Mouse (Mus musculus): ENCODE results near the gene Ndrg3. TPM values are rescaled to one million over a fixed set of nuclear protein-coding genes. Genes with fewer than 3 reads are reported as not detected.

The Ndrg3 gene
- polyA plus RNA-seq, 1 experiment from 2014 or later = 133 TPM

- Histone ChIP-seq H3K4me3 (replicated peaks; ENCODE audit: low read length) (no peak overlapping the region), H3K4me1 (replicated peaks; ENCODE audit: control insufficient read depth, insufficient read depth, low read length) (no peaks in the 10 kb centered on the region), H3K9me3 (ENCODE audit: control insufficient read depth, low read length) (0 out of 2 replicates have a peak, but pooled peaks cover 6% of the 10 kb centered on the region), H3K27ac (no peak overlapping the region), H3K36me3 (replicated peaks; ENCODE audit: control insufficient read depth, insufficient read depth) (peaks cover 97% of the 10 kb centered on the region), H3K9ac (no peak overlapping the region), H3K27me3 (ENCODE audit: control insufficient read depth, insufficient read depth, low read length) (no peaks in the 10 kb centered on the region), H3K4me2 (replicated peaks) (no peak overlapping the region)
- DNase-seq (ENCODE audit: low spot score) (no peak), ATAC-seq (ENCODE audit: low FRiP score) (no peak)
- WGBS = 92% methylated on average over 21 of the region's 21 CpGs
Observed at GRCm38 (mm10) chr2:157027106-157028008, 35.5 kb upstream of the Ndrg3 start.

GRCm38 (mm10) chr2:157021156-157021555, 29.3 kb upstream of the Ndrg3 start:
- no peak for ATAC-seq (ENCODE audit: low FRiP score)
- Histone ChIP-seq H3K4me3 (replicated peaks; ENCODE audit: low read length) (no peak overlapping the region), H3K4me2 (replicated peaks) (no peak overlapping the region), H3K4me1 (replicated peaks; ENCODE audit: control insufficient read depth, insufficient read depth, low read length) (no peaks in the 10 kb centered on the region), H3K9me3 (ENCODE audit: control insufficient read depth, low read length) (0 out of 2 replicates have a peak, but pooled peaks cover 6% of the 10 kb centered on the region), H3K36me3 (replicated peaks; ENCODE audit: control insufficient read depth, insufficient read depth) (peaks cover 100% of the 10 kb centered on the region), H3K27me3 (ENCODE audit: control insufficient read depth, insufficient read depth, low read length) (no peaks in the 10 kb centered on the region), H3K9ac (no peak overlapping the region), H3K27ac (no peak overlapping the region)
- WGBS = 95% methylated on average over 16 of the region's 16 CpGs
- DNase-seq (ENCODE audit: low spot score) = no peak

- WGBS = 84% methylated on average over 4 of the region's 4 CpGs
- Histone ChIP-seq H3K4me3 (replicated peaks; ENCODE audit: low read length) (no peak overlapping the region), H3K9me3 (ENCODE audit: control insufficient read depth, low read length) (no peaks in the 10 kb centered on the region), H3K27me3 (ENCODE audit: control insufficient read depth, insufficient read depth, low read length) (no peaks in the 10 kb centered on the region), H3K4me2 (replicated peaks) (no peak overlapping the region), H3K9ac (no peak overlapping the region), H3K27ac (no peak overlapping the region), H3K36me3 (replicated peaks; ENCODE audit: control insufficient read depth, insufficient read depth) (peaks cover 100% of the 10 kb centered on the region), H3K4me1 (replicated peaks; ENCODE audit: control insufficient read depth, insufficient read depth, low read length) (no peaks in the 10 kb centered on the region)
- ATAC-seq (ENCODE audit: low FRiP score) = no peak
- no peak for DNase-seq (ENCODE audit: low spot score)
Observed at GRCm38 (mm10) chr2:157019228-157019627, 27.4 kb upstream of the Ndrg3 start.

- WGBS = 88% methylated on average over 18 of the region's 18 CpGs
- H3K36me3 ChIP-seq (replicated peaks; ENCODE audit: control insufficient read depth, insufficient read depth) = peaks cover 83% of the 10 kb centered on the region
- DNase-seq (ENCODE audit: low spot score) (no peak), ATAC-seq (ENCODE audit: low FRiP score) (no peak)
- no peaks in the 10 kb centered on the region for H3K9me3 ChIP-seq (ENCODE audit: control insufficient read depth, low read length)
- no peak overlapping the region for H3K4me2 ChIP-seq (replicated peaks)
- H3K9ac ChIP-seq = no peak overlapping the region
- no peaks in the 10 kb centered on the region for H3K4me1 ChIP-seq (replicated peaks; ENCODE audit: control insufficient read depth, insufficient read depth, low read length)
- H3K27me3 ChIP-seq (ENCODE audit: control insufficient read depth, insufficient read depth, low read length) = no peaks in the 10 kb centered on the region
- no peak overlapping the region for H3K4me3 ChIP-seq (replicated peaks; ENCODE audit: low read length)
- no peak overlapping the region for H3K27ac ChIP-seq
Observed at GRCm38 (mm10) chr2:157016529-157017270, 24.8 kb upstream of the Ndrg3 start.

GRCm38 (mm10) chr2:157012341-157012740, 20.5 kb upstream of the Ndrg3 start:
- Histone ChIP-seq H3K4me1 (replicated peaks; ENCODE audit: control insufficient read depth, insufficient read depth, low read length) (peaks cover 1% of the 10 kb centered on the region), H3K27me3 (ENCODE audit: control insufficient read depth, insufficient read depth, low read length) (no peaks in the 10 kb centered on the region), H3K4me2 (replicated peaks) (no peak overlapping the region), H3K9ac (no peak overlapping the region), H3K4me3 (replicated peaks; ENCODE audit: low read length) (no peak overlapping the region), H3K9me3 (ENCODE audit: control insufficient read depth, low read length) (no peaks in the 10 kb centered on the region), H3K36me3 (replicated peaks; ENCODE audit: control insufficient read depth, insufficient read depth) (peaks cover 40% of the 10 kb centered on the region), H3K27ac (no peak overlapping the region)
- DNase-seq (ENCODE audit: low spot score) = no peak
- ATAC-seq (ENCODE audit: low FRiP score) = no peak
- WGBS = 88% methylated on average over 6 of the region's 6 CpGs

GRCm38 (mm10) chr2:157010634-157011310, 18.9 kb upstream of the Ndrg3 start:
- H3K27me3 ChIP-seq (ENCODE audit: control insufficient read depth, insufficient read depth, low read length) = no peaks in the 10 kb centered on the region
- H3K36me3 ChIP-seq (replicated peaks; ENCODE audit: control insufficient read depth, insufficient read depth) = peaks cover 24% of the 10 kb centered on the region
- ATAC-seq (ENCODE audit: low FRiP score) (no peak), DNase-seq (ENCODE audit: low spot score) (no peak)
- H3K9me3 ChIP-seq (ENCODE audit: control insufficient read depth, low read length) = no peaks in the 10 kb centered on the region
- H3K27ac ChIP-seq = no peak overlapping the region
- no peak overlapping the region for H3K9ac ChIP-seq
- H3K4me1 ChIP-seq (replicated peaks; ENCODE audit: control insufficient read depth, insufficient read depth, low read length) = peaks cover 13% of the 10 kb centered on the region
- whole genome bisulfite sequencing = 67% methylated on average over 11 of the region's 11 CpGs
- no peak overlapping the region for H3K4me2 ChIP-seq (replicated peaks)
- H3K4me3 ChIP-seq (replicated peaks; ENCODE audit: low read length) = no peak overlapping the region

- ATAC-seq (ENCODE audit: low FRiP score) (no peak), DNase-seq (ENCODE audit: low spot score) (no peak)
- no peak overlapping the region for H3K4me2 ChIP-seq (replicated peaks)
- H3K9me3 ChIP-seq (ENCODE audit: control insufficient read depth, low read length) = no peaks in the 10 kb centered on the region
- H3K27ac ChIP-seq = no peak overlapping the region
- H3K27me3 ChIP-seq (ENCODE audit: control insufficient read depth, insufficient read depth, low read length) = no peaks in the 10 kb centered on the region
- H3K9ac ChIP-seq = no peak overlapping the region
- H3K4me3 ChIP-seq (replicated peaks; ENCODE audit: low read length) = no peak overlapping the region
- peaks cover 17% of the 10 kb centered on the region for H3K36me3 ChIP-seq (replicated peaks; ENCODE audit: control insufficient read depth, insufficient read depth)
- peaks cover 13% of the 10 kb centered on the region for H3K4me1 ChIP-seq (replicated peaks; ENCODE audit: control insufficient read depth, insufficient read depth, low read length)
Observed at GRCm38 (mm10) chr2:157010121-157010520, 18.3 kb upstream of the Ndrg3 start.

- Histone ChIP-seq H3K27me3 (ENCODE audit: control insufficient read depth, insufficient read depth, low read length) (no peaks in the 10 kb centered on the region), H3K9ac (no peak overlapping the region), H3K36me3 (replicated peaks; ENCODE audit: control insufficient read depth, insufficient read depth) (peaks cover 2% of the 10 kb centered on the region; the same call in 1 of the 2 replicates), H3K4me3 (replicated peaks; ENCODE audit: low read length) (no peak overlapping the region), H3K9me3 (ENCODE audit: control insufficient read depth, low read length) (no peaks in the 10 kb centered on the region), H3K4me1 (replicated peaks; ENCODE audit: control insufficient read depth, insufficient read depth, low read length) (peaks cover 13% of the 10 kb centered on the region), H3K27ac (no peak overlapping the region), H3K4me2 (replicated peaks) (no peak overlapping the region)
- no peak for DNase-seq (ENCODE audit: low spot score)
- ATAC-seq (ENCODE audit: low FRiP score) = no peak
Observed at GRCm38 (mm10) chr2:157008509-157008908, 16.7 kb upstream of the Ndrg3 start.

GRCm38 (mm10) chr2:157007234-157007596, 15.4 kb upstream of the Ndrg3 start:
- peak; percentile 64; the same call in 1 of the 2 replicates for ATAC-seq (ENCODE audit: low FRiP score)
- DNase-seq (ENCODE audit: low spot score) = no peak
- peak overlapping the region; percentile 66 for H3K9ac ChIP-seq
- H3K4me3 ChIP-seq (replicated peaks; ENCODE audit: low read length) = peak overlapping the region; percentile 52
- peaks cover 13% of the 10 kb centered on the region for H3K4me1 ChIP-seq (replicated peaks; ENCODE audit: control insufficient read depth, insufficient read depth, low read length)
- H3K27me3 ChIP-seq (ENCODE audit: control insufficient read depth, insufficient read depth, low read length) = no peaks in the 10 kb centered on the region
- WGBS = 28% methylated on average over 5 of the region's 5 CpGs
- peak overlapping the region; percentile 98 for H3K4me2 ChIP-seq (replicated peaks)
- H3K9me3 ChIP-seq (ENCODE audit: control insufficient read depth, low read length) = no peaks in the 10 kb centered on the region
- no peaks in the 10 kb centered on the region for H3K36me3 ChIP-seq (replicated peaks; ENCODE audit: control insufficient read depth, insufficient read depth)
- peak overlapping the region; percentile 78 for H3K27ac ChIP-seq

All from hindbrain, embryonic 14.5 days (tissue).